Mouse (Mus musculus) cerebellum, adult 2 months (tissue): Measurements from ENCODE around the gene Myh11. TPM values are rescaled to one million over a fixed set of nuclear protein-coding genes. Genes with fewer than 3 reads are reported as not detected.
A peak's percentile ranks its signal among the peaks of the same experiment; 100 is the strongest.

Source experiments
- DNase-seq, 2 experiments: peaks; one replicate each; pipeline ENCODE4 v3.0.0; 2021
- H3K27ac ChIP-seq: fragments of 200-500 bp; 2 replicates; pipeline ENCODE4 v1.5.1; 2012; ENCODE audit warnings: low read length, control low read depth, inconsistent platforms; ENCODE audit not compliant: insufficient read depth
- H3K27me3 ChIP-seq: fragments of 200-500 bp; 2 replicates; pipeline ENCODE4 v1.6.1; 2012; ENCODE audit warnings: inconsistent platforms, mild to moderate bottlenecking, low read length, moderate library complexity; ENCODE audit not compliant: control insufficient read depth, insufficient read depth
- H3K4me1 ChIP-seq: fragments of 200-500 bp; 2 replicates; pipeline ENCODE4 v1.6.1; 2011; ENCODE audit warnings: low read length; ENCODE audit not compliant: control insufficient read depth, insufficient read depth
- H3K4me3 ChIP-seq: fragments of 200-500 bp; replicated peaks from 2 replicates; pipeline ENCODE3; 2011; ENCODE audit warnings: mild to moderate bottlenecking, low read depth, low read length, control low read depth; ENCODE audit not compliant: insufficient read depth
- CTCF ChIP-seq: fragments of 200-500 bp; IDR thresholded peaks from 2 replicates; pipeline ENCODE4 v1.5.1; 2011; ENCODE audit warnings: low read depth, mild to moderate bottlenecking, control low read depth, low read length, moderate library complexity, borderline replicate concordance; ENCODE audit not compliant: insufficient read depth
- POLR2A ChIP-seq: fragments of 200-500 bp; IDR thresholded peaks from 2 replicates; pipeline ENCODE4 v1.6.1; 2011; ENCODE audit warnings: low read length, control low read depth, borderline replicate concordance; ENCODE audit not compliant: insufficient read depth
- WGBS: fragments of 180-500 bp; shearing (Covaris S2); methylation state at CpG from one replicate; pipeline ENCODE4 v1.1.7; 2018; 5-methylcytosine and 5-hydroxymethylcytosine counted together
- polyA plus RNA-seq: library from polyadenylated mRNA; depleted of rRNA; stranded (reverse); fragments of >200 nt; gene quantifications from 2 replicates; pipeline ENCODE4 v1.2.3, GENCODE M21; 2012

Gene Myh11
- polyA plus RNA-seq, 1 experiment = 5.3 TPM

DNA sequence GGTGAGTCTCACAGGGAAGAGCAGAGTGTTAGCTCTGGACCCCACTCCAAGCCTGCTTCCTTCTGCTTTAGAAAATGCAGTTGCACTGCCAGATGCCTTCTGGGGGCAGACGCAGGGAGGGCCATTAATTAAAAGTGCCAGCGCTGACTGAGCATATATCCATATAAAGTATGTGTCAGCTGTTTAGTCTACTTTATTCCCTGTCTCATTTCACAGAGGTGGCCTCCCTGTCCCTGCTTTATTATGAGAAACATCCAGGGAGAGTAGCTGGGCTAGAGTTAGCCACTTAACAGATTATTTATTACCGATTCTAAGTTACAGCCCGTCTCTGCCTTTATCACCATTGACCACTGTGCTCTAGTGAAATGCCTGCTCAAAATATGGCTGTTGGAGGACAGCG lies 108.8 kb downstream of the Myh11 start:
- no peaks in the 10 kb centered on the region for H3K4me1 ChIP-seq
- WGBS = 94% methylated on average over 5 of the region's 5 CpGs

DNA sequence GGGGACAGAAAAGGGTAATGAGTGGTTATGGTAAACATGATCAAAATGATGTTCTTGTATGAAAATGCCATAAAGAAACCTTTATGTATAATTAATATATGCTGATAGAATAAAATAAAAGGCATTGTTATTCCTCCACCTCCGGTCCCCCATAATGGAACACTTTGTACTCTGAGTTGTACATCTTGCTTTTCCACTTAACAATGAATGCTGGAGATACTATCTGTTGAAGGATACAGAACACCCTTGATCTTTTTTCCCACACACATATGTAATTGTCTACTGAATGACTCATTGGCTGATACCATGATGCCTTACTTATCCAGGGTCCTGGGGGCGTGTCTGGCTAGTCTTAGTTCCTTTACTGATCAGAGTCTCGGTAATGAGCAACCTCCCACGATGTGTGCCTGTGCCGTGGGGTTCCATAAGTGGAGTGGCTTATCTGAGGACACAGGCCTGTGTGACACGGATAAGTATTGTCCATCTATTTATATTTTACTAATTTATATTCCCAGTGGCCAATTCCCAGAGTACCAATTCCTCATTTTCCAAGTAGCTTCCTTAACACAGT lies 110.9 kb downstream of the Myh11 start:
- 90% methylated on average over 6 of the region's 6 CpGs for WGBS

More for the DNA sequence above, 108.8 kb downstream of the Myh11 start:
- Histone ChIP-seq H3K27me3 (no peaks in the 10 kb centered on the region), H3K4me3 (no peak overlapping the region), H3K27ac (no peak overlapping the region)
- TF ChIP-seq CTCF = no peak
- TF ChIP-seq POLR2A = no peak
- DNase-seq = no peak

DNA sequence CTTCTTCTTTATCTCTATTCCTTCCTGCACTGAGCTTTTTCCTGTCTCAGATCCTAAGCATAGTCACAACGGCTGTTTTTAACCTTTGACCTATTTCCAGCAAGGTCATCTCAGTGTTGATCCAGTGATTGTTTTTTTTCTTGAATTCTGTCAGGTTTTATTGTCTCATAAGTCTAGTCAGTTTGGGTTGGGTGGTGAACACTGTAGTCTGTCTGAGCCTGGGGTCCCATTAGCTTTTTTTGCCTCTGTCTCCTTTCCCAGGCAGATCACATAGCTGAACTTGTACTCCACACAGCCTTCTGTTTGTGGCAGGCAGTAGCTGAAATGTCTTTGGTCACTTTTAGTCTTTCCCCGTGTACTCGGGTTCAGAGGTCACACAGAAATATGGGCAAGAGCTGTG lies 113.1 kb downstream of the Myh11 start:
- no peak overlapping the region for H3K4me3 ChIP-seq
- 85% methylated on average over 3 of the region's 3 CpGs for WGBS
- H3K27ac ChIP-seq = no peak overlapping the region
- no peak for TF ChIP-seq CTCF
- no peak for TF ChIP-seq POLR2A
- H3K4me1 ChIP-seq = no peaks in the 10 kb centered on the region
- no peak for DNase-seq
- H3K27me3 ChIP-seq = no peaks in the 10 kb centered on the region

More for the DNA sequence above, 110.9 kb downstream of the Myh11 start:
- Histone ChIP-seq H3K4me3 (no peak overlapping the region), H3K4me1 (no peaks in the 10 kb centered on the region), H3K27me3 (no peaks in the 10 kb centered on the region), H3K27ac (no peak overlapping the region)
- no peak for DNase-seq
- TF ChIP-seq CTCF (no peak), POLR2A (no peak)

DNA sequence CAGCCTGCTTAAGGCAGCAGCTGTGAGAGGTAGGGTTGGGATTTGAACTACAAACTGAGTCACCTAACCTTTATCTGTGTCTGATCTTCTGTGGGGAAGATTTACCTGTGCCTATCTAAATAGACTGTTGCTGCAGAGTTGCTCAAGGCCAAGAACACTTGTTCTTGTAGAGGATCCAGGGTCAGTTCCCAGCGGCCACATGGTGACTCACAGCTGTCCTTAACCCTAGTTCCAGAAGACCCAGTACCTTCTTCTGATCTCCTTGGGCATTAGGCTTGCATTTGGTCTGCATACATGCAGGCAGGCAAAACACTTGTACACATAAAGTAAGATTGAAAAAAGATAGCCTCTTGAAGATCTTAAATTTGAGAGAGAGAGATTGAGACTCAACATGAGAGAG lies 121.5 kb downstream of the Myh11 start:
- no peak overlapping the region for H3K27ac ChIP-seq
- H3K4me3 ChIP-seq = no peak overlapping the region
- no peak for DNase-seq
- TF ChIP-seq CTCF (no peak), POLR2A (no peak)
- no peaks in the 10 kb centered on the region for H3K27me3 ChIP-seq
- 87% methylated on average over 1 of the region's 1 CpGs for WGBS
- H3K4me1 ChIP-seq = no peaks in the 10 kb centered on the region

DNA sequence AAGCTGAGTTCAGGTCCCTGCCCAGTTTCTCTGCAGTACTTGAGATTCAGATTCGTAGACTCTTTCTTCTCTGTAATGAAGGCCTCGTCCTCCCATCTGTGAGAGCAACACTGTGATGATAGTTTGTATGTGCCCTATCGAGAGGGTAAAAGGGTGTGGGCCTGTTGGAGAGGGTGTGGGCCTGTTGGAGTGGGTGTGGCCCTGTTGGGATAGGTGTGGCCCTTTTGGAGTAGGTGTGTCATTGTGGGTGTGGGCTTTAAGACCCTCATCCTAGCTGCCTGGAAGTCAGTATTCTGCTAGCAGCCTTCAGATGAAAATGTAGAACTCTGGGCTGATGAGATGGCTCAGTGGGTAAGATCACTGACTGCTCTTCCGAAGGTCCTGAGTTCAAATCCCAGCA lies 124.7 kb downstream of the Myh11 start:
- DNase-seq = no peak
- H3K27ac ChIP-seq = no peak overlapping the region
- no peak overlapping the region for H3K4me3 ChIP-seq
- no peaks in the 10 kb centered on the region for H3K27me3 ChIP-seq
- H3K4me1 ChIP-seq = no peaks in the 10 kb centered on the region
- 91% methylated on average over 4 of the region's 4 CpGs for WGBS
- TF ChIP-seq CTCF (no peak), POLR2A (no peak)

DNA sequence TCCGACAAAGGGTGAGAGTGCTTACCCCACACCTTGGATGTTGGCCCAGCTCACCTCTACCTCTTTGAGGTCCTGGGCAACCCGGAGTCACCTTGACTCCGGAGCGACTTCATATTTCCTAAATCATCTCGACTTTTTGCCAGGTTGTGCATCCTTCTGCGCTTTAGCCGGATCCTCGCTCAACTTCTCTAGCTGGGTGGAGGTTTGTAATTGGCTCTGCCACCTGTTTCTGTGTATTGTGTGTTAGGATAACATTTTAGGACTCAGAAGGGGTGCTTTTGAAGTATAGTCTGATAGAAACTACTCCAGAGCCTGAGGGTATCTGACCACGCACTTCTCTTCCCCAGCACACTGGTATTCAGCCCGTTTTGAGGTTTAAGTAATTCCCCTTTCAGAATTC lies 127.4 kb downstream of the Myh11 start:
- WGBS = 9% methylated on average over 10 of the region's 10 CpGs
- TF ChIP-seq POLR2A = no peak
- TF ChIP-seq CTCF = no peak
- no peak for DNase-seq
- H3K27ac ChIP-seq = no peak overlapping the region
- H3K27me3 ChIP-seq = no peaks in the 10 kb centered on the region
- peak overlapping the region; percentile 20 for H3K4me3 ChIP-seq
- H3K4me1 ChIP-seq = no peaks in the 10 kb centered on the region

DNA sequence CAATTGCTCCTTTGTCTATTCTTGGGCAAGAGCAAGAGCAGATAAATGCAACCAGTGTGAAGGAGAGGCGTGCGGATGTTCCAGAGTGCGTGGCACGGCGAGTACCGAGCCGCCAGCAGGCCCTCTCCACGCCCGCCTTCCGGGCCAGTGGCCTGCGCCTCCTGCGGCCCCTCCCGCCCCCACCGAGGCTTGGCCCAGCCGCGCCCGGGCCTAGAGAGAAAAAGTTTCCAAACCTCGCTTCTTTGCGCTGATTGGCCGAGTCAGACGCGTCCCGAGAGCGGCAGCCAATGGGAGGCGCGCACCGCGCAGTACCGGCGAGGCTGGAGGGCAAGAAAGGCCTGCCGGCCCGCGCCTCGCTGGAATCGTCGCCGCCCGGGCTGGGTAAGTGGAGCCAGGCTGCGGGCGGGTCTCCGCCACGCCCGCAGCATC lies 128.2 kb downstream of the Myh11 start, which contains the start of the genes Nde1 and Marf1:
Gene Nde1, plus strand, starts transcription at position 288 of the 429 bp plus-strand sequence.
Gene Marf1, minus strand, starts transcription at position 364 of the 429 bp plus-strand sequence.
- peak; percentile 78 to 83 for DNase-seq
- WGBS = 1% methylated on average over 43 of the region's 43 CpGs
- Histone ChIP-seq H3K4me3 (peak within 1 kb of the TSS; percentile 64), H3K27me3 (no peaks in the 10 kb centered on the region), H3K27ac (no peak within 1 kb of the TSS; the same call in 1 of the 2 replicates), H3K4me1 (no peaks in the 10 kb centered on the region; the same call in 1 of the 2 replicates)
- 0 out of 2 replicates have a peak, but pooled peaks have one; percentile 19 for TF ChIP-seq POLR2A
- TF ChIP-seq CTCF = no peak

DNA sequence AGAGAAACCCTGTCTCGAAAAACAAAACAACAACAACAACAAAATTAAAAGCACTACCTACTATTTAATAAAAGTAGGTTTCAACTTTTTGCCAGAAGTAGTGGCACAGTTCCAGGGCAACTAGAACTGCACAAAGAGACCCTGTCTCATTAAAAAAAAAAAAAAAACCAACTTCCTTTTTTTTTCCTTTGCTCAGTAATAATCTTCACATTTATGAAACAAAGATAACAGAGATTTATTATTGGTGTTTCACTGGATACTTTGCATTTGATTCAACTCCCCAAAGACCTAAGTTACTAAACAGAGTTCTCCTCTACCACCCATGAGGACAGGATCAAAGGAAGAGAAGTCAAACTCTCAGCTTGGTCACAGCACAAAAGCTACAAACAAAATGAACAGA lies 130.2 kb downstream of the Myh11 start:
- 66% methylated on average over 1 of the region's 1 CpGs for WGBS
- Histone ChIP-seq H3K4me1 (peaks cover 2% of the 10 kb centered on the region; the same call in 1 of the 2 replicates), H3K4me3 (no peak overlapping the region), H3K27ac (no peak overlapping the region), H3K27me3 (no peaks in the 10 kb centered on the region)
- DNase-seq = no peak
- TF ChIP-seq CTCF (no peak), POLR2A (no peak)
